Mouse (Mus musculus): ENCODE measurements around the gene Adtrp.

GRCm38 (mm10) chr13:41727803-41728202, 119.7 kb downstream of the Adtrp start:
- TF ChIP-seq CTCF (IDR thresholded peaks at IDR 0.05; ENCODE audit: low read depth) (no peak), EP300 (optimal IDR thresholded peaks at IDR 0.05) (no peak)
